Mouse (Mus musculus) embryonic fibroblast, embryonic 13.5 days (primary cell): ENCODE measurements around the gene Fndc3a.

Source experiments
- CTCF ChIP-seq: IDR thresholded peaks from 2 replicates; pipeline ENCODE4 v1.5.1; 2011; ENCODE audit warnings: mild to moderate bottlenecking, control low read depth, low read length, moderate library complexity, borderline replicate concordance; ENCODE audit not compliant: insufficient read depth
- POLR2A ChIP-seq: IDR thresholded peaks from 2 replicates; pipeline ENCODE4 v1.6.1; 2011; ENCODE audit warnings: low read depth, mild to moderate bottlenecking, control low read depth, low read length, moderate library complexity

GRCm38 (mm10) chr14:72576283-72576682, 133.5 kb downstream of the Fndc3a start:
- no peak for TF ChIP-seq CTCF
- no peak for TF ChIP-seq POLR2A
